Mouse (Mus musculus): Measurements from ENCODE around the gene Clec10a.

Clec10a gene

DNA sequence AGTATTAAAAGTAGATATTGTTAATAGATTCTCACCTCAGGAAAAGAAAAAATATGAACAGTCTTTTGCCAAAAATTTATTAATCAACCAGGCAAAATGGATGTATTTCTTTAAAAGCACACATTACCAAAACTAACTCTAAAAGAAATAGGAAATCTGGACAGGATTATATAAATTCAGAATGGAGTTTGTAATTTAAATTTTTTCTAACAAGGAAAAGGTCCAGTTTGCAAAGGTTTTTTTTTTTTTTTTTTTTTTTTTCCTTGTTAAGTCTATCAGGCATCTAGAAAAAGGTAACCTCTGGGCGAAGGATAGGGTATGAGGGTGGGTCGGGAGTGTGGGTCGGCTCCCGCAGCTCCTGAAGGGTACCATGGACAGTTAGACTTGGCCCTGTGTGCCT is 24.5 kb downstream of the Clec10a start:
- DNase-seq (ENCODE audit: low spot score in 2 of 2), result no peak

DNA sequence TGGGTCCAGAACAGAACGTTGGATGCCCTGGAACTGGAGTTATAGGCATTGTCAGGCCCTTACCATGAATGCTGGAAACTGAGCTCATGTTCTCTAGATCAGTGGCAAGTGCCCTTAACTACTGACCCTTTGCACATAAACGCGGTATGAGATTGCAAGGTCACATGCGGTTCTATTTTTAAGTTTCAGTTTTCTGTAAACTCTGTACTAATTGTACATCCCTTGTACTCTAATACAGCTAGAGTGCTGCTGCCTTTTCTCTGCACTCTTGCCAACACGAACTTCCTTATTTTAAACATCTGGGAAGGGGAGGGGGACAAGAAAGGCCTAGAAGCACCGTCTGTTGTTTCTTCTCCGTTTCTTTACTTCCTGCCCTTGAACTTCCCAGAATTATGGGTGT is 29.1 kb downstream of the Clec10a start:
- no peak for DNase-seq (ENCODE audit: low spot score in 2 of 2)

DNA sequence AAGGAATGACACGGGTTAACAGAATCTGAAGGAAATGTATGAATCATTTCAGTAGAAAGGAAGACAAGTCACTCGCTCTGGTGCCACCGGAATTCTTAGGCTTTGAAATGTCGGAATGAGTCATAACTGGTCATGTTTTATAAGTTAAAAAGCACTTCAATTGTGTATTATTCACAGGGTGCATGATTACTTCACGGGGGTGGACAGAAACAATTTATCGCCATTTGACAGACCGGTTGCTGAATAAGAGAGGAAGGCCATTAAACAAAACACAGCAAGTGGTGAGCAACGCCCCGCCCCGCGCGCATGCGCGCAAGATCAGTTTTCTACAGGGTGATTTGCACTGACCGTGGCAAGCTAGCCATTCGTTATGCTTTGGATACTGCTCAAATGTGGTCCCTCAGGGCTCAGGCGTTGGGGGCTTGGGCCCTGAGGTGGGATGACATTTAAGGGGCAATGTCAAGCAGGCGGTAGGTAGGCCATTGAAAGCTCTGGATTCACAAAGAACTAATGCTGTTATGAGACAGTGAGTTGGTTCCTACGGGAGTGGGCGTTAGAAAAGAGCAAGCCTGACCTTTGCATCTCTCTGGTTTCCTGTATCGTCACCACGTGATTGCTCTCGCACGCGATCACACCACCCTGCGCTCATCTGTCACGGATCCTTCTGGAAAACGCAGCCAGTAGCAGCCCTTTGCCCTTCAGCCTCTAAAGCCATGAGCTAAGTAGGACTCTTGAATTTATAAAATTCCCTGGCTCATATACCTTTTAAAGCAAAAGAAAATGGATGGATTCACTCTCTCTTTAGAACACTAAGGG is 33.5 kb downstream of the Clec10a start:
- DNase-seq (ENCODE audit: low spot score in 2 of 2), result no peak

DNA sequence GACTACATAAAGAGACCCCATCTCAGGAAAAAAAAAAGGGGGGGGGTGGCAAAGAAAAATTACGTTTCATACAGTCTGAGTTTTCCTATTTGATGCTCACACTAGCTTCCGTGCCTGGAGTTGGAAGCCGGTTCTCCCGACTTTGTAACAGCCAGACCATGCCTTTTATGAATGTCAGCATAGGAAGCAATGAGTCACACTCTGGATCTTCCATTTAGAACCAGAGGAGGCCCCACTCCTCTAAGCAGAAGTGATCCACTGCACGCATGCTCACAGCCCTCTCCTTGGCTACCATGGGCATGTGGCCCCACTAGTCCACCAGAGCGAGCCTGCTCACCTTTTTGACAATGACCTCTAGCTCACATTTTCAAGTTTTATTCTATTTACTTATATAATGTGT is 35.2 kb downstream of the Clec10a start:
- DNase-seq (ENCODE audit: low spot score in 2 of 2), result no peak

DNA sequence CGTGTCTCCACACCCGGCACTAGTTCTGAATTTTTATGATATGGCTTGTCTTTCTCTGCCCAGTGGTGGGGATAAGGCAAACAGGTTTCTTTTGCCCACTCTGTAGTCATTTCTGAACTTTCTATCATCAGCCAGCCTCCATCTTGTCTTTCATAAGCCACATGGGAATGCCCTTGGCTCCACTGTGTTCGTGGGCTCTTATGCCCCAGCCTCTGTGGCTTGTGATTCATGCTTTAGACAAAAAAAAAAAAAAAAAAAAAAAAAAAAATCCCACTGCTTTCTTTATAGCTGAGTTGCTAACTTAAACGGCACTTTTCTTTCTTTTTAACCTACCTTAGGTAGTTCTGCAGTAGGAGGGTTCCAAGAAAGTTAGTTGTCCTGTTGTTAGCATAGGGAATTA is 36.2 kb downstream of the Clec10a start:
- no peak for DNase-seq (ENCODE audit: low spot score in 2 of 2)

DNA sequence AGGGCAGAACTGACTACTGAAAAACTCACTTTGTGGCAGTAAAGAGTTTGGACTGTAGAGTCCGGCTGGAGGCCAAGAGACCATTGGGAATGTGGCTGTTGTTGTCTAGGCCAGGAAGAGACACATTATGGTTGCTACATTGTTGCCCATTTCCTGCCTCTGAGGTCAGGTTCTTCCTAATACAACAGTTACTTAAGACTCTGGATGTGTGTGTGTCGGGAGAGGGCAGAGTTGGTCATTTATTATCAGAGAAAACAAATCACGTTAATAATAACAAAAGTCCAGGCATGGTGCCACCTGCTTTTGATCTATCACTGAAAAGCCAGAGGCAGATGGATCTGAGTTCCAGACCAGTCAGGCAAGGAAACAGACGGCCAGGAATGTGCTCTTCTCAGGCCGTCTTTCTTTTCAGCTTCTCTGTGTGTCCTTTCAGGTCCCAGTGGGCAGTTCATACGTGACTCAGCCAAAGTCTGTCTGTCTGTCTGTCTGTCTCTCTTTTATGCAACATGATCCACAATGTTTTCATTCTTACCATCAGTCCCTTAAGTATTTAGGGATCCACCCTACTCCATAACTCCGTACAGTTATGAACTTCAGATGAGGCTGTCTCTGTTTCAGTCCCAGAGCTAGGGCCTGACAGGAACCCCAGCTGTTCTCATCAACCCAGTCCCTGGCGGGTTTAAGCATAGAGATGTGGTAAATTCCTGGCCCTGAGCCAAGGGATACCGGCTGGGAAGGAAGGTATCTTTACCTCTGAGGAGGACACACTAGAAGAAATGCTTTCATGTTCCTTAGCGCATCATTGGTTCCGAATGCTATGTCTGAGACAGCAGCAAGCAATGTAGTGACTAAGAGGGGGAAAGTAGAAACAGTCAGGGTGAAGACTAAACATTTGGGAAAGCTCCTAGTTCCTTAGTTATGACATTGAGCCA is 37.6 kb downstream of the Clec10a start:
- no peak for DNase-seq (ENCODE audit: low spot score in 2 of 2)

DNA sequence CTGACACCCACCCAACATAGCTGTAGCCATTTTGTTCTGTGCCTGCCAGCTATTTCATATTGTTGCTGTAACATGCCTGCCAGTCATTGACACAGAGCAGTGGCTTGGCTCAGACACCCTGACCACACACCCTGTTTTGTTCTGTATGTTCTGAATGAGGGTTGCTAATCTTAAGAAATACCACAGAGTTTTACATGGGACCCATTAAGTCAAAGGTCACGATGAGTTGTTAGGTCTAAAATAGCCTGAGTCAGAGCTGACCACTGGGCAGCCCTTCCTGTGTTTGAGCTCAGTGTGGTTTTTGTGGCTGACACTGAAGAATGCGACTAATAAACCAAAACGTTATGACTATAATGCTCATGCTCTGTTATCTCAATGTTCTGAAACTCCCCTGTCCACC is 42.3 kb downstream of the Clec10a start:
- DNase-seq (ENCODE audit: low spot score in 2 of 2), result no peak

DNA sequence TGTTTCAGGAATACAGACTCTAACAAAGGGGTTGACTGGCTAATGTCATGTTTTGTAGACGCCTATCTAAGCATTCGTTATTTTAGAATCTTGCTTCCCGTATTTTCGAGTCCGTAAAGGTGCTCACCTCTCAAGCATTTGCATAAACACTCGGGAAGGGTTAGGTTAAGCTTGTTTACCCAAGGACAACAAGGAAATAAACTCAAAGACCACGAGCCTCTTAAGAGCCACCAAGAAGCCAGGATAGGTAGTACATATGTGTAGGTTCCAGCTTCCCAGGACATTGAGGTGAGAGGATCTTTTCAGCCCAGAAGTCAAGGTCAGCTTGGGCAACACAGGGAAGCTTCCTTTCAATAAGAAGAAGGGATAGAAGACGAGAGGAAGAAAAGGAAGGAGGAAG is 43.1 kb downstream of the Clec10a start:
- no peak for DNase-seq (ENCODE audit: low spot score in 2 of 2)

DNA sequence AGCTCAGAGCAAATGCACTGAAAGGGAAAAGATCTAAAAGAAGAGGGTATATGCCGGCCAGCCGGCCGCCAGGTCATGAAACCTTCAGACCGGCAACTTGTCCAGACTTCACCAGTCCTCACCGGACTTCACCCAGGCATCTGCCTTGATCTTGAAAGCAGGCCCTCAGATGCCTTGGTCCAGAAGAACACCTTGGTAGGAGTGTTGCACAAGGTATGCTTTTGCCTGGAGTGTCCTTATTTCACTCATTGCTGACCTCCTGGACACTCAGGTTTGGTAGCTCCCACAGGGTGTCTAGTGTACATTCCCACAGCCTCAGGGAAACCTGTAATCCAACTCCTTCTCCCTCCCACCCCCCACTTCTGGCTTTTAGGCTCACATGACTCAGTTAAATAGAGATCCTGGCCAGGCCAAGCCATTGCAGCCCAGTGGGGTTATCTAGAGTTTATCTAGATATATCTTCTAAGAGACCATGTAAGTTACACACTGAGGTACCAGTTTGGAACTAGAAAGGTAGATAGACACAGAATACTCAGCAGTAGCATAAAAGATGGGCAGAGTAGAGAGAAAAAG is 44.1 kb downstream of the Clec10a start:
- no peak for DNase-seq (ENCODE audit: low spot score in 2 of 2)

DNA sequence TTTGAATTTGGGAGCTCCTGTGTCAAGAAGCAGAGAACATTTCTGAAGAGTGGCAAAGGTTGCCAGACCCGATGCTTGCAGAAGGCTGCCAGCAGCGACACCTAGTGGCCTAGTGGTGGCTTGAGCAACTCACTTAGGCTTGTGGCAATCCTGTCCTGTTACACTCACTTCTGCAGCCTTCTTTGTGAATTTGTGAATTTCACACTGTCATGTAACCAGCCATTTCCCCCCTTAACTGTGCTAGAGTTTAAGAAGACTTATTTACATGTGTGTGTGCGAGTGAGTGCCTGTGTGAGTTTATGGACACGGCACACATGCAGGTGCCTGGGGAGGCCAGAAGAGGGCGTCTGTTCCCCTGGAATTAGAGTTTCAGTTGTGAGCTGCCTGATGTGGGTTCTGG is 45.7 kb downstream of the Clec10a start:
- peak; percentile 42 to 75 for DNase-seq (ENCODE audit: low spot score in 2 of 2)

DNA sequence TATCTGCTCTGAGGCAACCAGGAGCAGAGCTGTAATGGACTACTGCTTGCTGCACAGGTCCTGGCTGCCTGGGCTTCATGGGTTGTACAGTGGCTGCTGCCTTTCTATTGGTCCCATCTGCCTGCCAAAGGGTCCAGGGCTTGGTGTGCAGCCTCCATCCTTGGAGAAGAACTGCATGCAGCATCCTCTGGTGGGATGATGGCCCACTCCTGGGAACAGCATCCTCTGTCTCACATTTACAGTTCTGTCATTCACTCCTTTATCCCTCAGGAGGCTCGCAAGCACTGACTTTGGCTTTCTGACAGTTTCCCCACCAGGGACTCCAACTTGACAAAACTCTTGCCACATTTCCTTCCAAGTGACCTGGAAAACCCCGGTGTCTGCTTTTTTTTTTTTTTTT is 50.8 kb downstream of the Clec10a start:
- no peak for DNase-seq (ENCODE audit: low spot score in 2 of 2)

DNA sequence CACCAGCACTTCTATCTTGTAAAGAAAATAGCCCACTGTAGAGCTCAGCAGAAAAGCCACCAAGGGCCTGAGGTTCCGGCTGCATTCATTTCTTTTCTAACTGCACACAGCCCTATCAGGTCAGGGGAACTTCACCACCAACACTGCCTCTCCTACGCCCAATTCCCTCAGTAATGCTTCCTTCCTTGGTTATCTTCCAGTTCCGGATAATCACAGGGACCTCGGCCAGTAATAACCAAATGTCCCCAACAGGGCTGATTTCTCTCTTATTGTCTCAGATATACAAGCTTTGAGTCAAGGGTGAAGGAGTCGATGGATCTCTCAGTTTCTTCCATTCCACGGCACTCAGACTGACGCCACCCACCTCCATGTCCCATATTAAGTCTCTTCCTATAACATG is 51.3 kb downstream of the Clec10a start:
- no peak for DNase-seq (ENCODE audit: low spot score in 2 of 2)

DNA sequence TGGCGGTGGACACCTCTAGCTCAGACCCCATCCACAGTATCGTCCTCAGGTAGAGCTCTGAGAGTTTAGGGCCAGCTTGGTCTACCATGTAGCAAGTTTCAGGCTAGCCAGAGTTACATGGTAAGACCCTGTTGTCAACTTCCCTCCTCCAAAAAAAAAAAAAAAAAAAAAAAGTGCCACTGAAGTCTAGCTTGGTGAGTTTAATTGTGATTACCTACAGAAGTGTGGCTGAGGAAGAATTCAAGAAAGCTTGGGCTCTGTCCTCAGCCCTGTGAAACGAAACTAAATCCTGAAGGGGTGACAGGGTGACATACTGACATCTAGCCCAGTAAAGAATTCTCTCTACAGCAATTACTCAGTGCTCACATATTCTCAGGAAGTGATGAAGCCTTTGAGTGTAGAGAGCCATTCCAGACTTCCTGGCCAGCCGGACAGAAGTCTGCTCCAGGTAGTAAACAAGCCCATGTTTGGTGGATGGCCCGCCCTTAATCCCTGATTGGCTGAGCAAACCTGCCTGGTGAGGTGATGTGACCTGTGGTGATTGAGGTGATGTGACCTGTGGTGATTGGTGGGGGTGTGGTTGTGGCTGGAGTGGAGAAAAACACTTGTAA is 52.9 kb downstream of the Clec10a start:
- DNase-seq (ENCODE audit: low spot score in 2 of 2), result no peak

DNA sequence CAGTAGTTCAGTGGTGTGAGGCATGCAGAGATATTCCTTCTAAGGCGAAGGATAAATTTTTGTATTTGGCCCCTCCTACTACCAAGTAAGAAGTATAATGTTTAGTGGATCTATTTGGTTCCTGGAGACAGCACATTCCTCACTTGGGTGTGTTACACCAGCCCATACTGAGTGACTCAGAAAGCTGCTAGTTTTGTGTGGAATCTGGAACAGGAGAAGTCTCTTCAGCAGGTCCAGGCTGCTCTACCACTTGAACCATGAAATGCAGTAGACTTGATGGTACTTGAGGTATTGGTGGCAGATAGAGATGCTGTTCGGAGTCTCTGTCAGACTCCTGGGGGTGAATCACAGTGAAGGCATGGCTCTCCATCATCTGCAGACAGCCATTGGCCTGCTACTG is 54.7 kb downstream of the Clec10a start:
- DNase-seq (ENCODE audit: low spot score in 2 of 2), result no peak

DNA sequence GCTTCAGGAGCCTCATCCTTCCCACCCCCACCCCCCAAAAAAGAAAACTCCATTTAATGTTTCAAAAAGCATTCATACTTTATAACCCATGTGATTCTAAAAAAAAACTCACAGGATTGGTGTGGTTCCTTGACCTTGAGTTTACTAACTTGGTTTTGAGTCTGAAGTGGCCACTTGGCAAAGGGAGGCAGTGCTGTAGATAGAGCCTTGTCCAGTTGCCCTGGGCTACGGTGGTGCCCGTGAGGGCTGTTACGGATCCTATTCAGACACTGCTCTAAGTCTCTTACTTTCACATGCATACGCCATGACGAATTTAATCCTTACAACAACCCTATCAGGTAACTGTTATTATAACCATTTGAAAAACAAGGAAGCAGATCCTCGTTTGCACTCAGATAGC is 56.0 kb downstream of the Clec10a start:
- no peak for DNase-seq (ENCODE audit: low spot score in 2 of 2)

DNA sequence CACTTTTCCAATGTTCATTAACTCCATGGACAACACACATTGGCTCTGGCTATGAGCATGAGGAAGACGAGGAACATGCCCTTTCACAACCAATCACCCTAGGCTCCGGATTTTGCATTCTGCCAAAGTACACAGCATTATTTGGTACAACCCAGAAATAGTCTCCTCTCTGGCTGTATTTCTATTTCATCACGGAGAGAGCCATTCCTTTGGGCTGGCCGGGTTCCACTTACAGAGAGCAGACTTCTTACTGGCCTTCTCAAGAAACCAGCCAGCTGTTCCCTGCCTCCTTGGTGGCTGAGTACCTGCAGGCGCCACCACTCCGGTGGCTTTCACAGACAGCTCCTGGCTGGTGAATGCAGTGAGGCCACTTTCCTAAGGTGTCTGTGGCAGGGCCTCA is 56.4 kb downstream of the Clec10a start, which contains the start of gene Slc16a11:
Gene Slc16a11, plus strand, starts transcription at position 330 of the 400 bp plus-strand sequence.
- no peak for DNase-seq (ENCODE audit: low spot score in 2 of 2)

DNA sequence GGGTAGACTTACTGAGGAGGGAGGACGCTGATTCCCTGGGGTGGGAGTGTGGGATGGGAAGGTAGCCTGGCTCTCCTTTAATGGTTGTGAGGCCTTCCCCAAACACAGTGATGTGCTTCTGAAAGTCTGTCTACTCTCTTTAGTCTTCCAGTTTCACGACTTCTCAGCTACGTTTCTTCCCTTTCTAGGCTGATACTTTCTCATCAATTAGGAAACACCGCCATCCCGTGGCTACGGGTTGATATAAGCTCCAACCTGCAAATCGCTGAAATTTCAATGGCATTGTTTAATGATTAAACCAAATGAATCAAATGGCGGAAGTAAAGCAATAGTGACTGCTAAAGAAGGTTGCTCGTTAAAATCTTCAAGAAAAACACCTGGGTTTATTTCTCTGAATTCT is 56.9 kb downstream of the Clec10a start:
- DNase-seq (ENCODE audit: low spot score in 2 of 2), result peak; percentile 41 to 65

DNA sequence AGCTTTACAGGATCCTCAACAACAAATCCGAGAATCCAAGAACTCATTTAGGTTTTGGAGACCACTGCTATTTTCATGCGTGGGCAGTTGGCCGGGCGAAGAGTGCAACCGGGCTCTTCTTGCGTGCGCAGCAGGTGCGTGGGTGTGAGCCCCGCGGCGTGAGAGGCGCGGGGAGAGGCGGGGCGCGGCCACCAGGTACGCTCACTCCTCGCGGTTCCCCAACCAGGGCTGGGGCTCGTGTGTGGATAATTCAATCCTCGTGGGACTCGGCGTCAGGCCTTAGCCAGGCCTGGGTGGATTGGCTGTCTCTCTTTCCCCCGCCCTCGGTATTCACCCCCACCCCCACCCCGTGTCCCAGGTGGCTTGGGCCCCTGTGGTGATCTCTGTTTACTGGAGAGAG is 57.7 kb downstream of the Clec10a start:
- peak; percentile 28 to 36 for DNase-seq (ENCODE audit: low spot score in 2 of 2)

DNA sequence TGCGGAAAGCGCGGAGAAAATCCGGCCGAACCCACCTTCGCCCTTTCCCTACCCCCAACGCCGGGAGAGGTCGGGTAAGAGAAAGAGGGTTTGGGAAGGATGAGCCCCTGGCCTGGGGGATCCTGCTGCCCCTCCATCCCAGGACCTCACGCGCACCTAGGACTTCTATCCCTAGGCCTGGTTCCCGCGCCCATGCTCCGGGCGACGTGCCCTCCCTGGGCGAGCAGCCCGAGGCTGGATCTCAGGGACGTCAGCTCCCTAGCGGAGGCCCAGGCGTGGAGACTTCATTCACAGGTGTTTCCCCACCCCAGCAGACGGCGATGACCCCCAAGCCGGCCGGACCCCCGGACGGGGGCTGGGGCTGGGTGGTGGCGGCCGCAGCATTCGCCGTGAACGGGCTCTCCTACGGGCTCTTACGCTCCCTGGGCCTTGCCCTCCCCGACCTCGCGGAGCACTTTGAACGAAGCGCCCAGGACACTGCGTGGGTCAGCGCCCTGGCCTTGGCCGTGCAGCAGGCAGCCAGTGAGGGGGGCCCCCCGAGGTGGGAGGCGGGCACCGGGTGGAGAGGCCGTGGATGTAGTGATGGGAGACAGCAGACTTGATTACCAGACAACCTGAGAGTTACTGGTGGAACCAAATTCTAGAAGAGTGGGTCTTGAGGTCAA is 58.3 kb downstream of the Clec10a start:
- DNase-seq (ENCODE audit: low spot score in 2 of 2), result peak; percentile 36 to 42

DNA sequence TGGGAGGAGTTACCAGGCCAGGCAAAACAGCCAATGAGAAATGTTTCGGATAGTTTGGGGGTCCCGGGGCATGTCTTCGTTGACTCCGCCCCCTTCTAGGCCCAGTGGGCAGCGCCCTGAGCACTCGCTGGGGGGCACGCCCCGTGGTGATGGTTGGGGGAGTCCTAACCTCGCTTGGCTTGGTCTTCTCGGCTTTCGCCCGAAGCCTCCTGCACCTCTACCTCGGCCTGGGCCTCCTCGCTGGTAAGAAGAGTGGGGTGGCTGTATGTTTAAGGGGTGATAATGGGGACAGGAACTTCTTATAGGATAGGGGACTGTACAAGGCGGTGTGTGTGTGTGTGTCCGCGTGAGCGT is 58.8 kb downstream of the Clec10a start:
- peak in 1 of 2 experiments; percentile 19 for DNase-seq (ENCODE audit: low spot score in 2 of 2)

DNA sequence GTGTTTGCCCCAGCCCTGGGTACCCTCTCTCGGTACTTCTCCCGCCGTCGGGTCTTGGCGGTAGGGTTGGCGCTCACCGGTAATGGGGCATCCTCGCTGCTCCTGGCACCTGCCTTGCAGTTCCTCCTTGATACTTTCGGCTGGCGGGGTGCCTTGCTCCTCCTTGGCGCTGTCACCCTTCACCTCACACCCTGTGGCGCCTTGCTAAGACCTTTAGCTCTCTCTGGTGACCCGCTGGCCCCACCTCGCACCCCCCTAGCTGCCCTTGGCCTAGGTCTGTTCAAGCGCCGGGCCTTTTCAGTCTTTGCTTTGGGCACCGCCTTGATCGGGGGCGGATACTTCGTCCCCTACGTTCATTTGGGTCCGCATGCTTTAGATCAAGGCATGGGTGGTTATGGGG is 59.3 kb downstream of the Clec10a start:
- DNase-seq (ENCODE audit: low spot score in 2 of 2), result peak in 1 of 2 experiments; percentile 21

DNA sequence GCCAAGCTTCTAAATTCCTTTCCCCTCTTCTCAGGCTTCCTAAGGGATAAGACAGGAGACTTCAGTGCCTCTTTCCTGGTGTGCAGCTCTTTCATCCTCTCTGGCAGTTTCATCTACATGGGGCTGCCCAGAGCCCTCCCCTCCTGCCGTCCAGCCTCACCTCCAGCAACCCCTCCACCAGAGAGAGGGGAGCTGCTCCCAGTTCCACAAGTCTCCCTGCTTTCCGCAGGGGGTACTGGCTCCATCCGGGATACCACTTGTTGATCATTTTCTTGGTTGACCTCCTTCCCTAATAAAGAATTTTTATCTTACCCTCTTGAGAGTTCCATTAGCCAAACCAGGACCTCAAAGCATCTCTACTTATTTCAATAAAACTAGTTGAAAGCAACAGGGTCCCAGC is 60.1 kb downstream of the Clec10a start:
- no peak for DNase-seq (ENCODE audit: low spot score in 2 of 2)

Measured in frontal cortex, postnatal 10 days (tissue).